Mouse (Mus musculus) E14TG2a.4 (cell line): Measurements from ENCODE around the gene Gstt1.

Experiments used
- CTCF ChIP-seq: conservative IDR thresholded peaks from 2 replicates; pipeline ENCODE4 v1.5.1; 2014; ENCODE audit warnings: low read length
- NANOG ChIP-seq: IDR thresholded peaks from 2 replicates; pipeline ENCODE4 v1.6.1; 2014; ENCODE audit warnings: borderline replicate concordance, low read length, mixed read lengths
- POU5F1 ChIP-seq: IDR thresholded peaks from 2 replicates; pipeline ENCODE4 v1.6.1; 2014; ENCODE audit warnings: low read length, borderline replicate concordance

GRCm38 (mm10) chr10:75834250-75834649, 35.9 kb upstream of the Gstt1 start:
- TF ChIP-seq CTCF (no peak), NANOG (no peak), POU5F1 (no peak)
